Comparison of ENCODE assay signal across 8 mouse cellular contexts in genomic region chr9:78395630-78396351, GRCm38 (mm10). TPM values are rescaled to one million over a fixed set of nuclear protein-coding genes. Genes with fewer than 3 reads are reported as not detected.
A peak's percentile ranks its signal among the peaks of the same experiment; 100 is the strongest.
DNase-seq lines count a peak whose midpoint lies in the region; ATAC-seq and TF ChIP-seq lines count a peak whose summit lies in the region.

Gene Ddx43 (plus strand): TSS chr9:78395777.

- H3K4me3 ChIP-seq in ES-E14 (ENCODE audit: insufficient read depth in 1 of 2, low read depth in 1 of 2, low read length in 2 of 2, poor library complexity in 1 of 2, severe bottlenecking in 1 of 2): peak within 1 kb of the TSS; percentile 74 to 75
- peak within 1 kb of the TSS; percentile 48 for H3K4me3 ChIP-seq in brown adipose tissue, adult 24 weeks (ENCODE audit: insufficient read depth, low read depth, low read length)
- peak within 1 kb of the TSS; percentile 41 for H3K4me3 ChIP-seq in intestine, embryonic 15.5 days (replicated peaks)
- peak within 1 kb of the TSS; percentile 41 for H3K4me3 ChIP-seq in limb, embryonic 14.5 days (replicated peaks; ENCODE audit: low read length)
- H3K4me3 ChIP-seq in midbrain, embryonic 14.5 days (replicated peaks; ENCODE audit: low read depth, low read length): peak within 1 kb of the TSS; percentile 47

- H3K4me2 ChIP-seq in intestine, embryonic 15.5 days (replicated peaks): peak within 1 kb of the TSS; percentile 80
- H3K4me2 ChIP-seq in limb, embryonic 14.5 days (replicated peaks; ENCODE audit: low read depth, low read length, severe bottlenecking): peak within 1 kb of the TSS; percentile 57
- peak within 1 kb of the TSS; percentile 62 for H3K4me2 ChIP-seq in midbrain, embryonic 14.5 days (ENCODE audit: low read length)

- H3K4me1 ChIP-seq in ES-E14 (ENCODE audit: control insufficient read depth in 2 of 2, insufficient read depth in 2 of 2, low read length in 2 of 2, poor library complexity in 1 of 2): peaks cover 0 to 1% of the 10 kb centered on the region in 2 experiments; a peak in 1 of 4 replicates
- no peaks in the 10 kb centered on the region for H3K4me1 ChIP-seq in brown adipose tissue, adult 24 weeks (ENCODE audit: control insufficient read depth, insufficient read depth, insufficient read length, low read length)
- H3K4me1 ChIP-seq in intestine, embryonic 15.5 days (replicated peaks): peaks cover 7% of the 10 kb centered on the region
- no peaks in the 10 kb centered on the region for H3K4me1 ChIP-seq in limb, embryonic 14.5 days (ENCODE audit: control insufficient read depth, insufficient read depth, low read length)
- H3K4me1 ChIP-seq in midbrain, embryonic 14.5 days (ENCODE audit: control insufficient read depth, insufficient read depth, low read length): peaks cover 4% of the 10 kb centered on the region; the same call in 1 of the 2 replicates

- H3K27me3 ChIP-seq in intestine, embryonic 15.5 days (replicated peaks): peaks cover 40% of the 10 kb centered on the region
- H3K27me3 ChIP-seq in limb, embryonic 14.5 days (ENCODE audit: control insufficient read depth, insufficient read depth, low read length): peaks cover 50% of the 10 kb centered on the region
- peaks cover 46% of the 10 kb centered on the region for H3K27me3 ChIP-seq in midbrain, embryonic 14.5 days (ENCODE audit: control insufficient read depth, insufficient read depth, low read length)

- peak; percentile 90 for ATAC-seq in granulocyte monocyte progenitor cell, adult 5-6 weeks (replicated peaks; ENCODE audit: poor library complexity, severe bottlenecking)
- peak; percentile 94 for ATAC-seq in intestine, embryonic 15.5 days
- peak; percentile 86 for ATAC-seq in limb, embryonic 14.5 days (ENCODE audit: low FRiP score, low read depth)
- peak; percentile 96 for ATAC-seq in midbrain, embryonic 14.5 days (ENCODE audit: low FRiP score, low TSS enrichment)

- in situ Hi-C loops in ES-E14 (cut with MboI; ENCODE audit: low sequenced_read_pairs in 2 of 2, unreplicated experiment in 2 of 2): no loop called here

- 2% methylated on average over 93 of the region's 93 CpGs for WGBS in intestine, embryonic 15.5 days
- 3% methylated on average over 87 of the region's 93 CpGs for WGBS in limb, embryonic 14.5 days
- 5% methylated on average over 90 of the region's 93 CpGs for WGBS in midbrain, embryonic 14.5 days

- H3K36me3 ChIP-seq in ES-E14 (ENCODE audit: control insufficient read depth, insufficient read depth, low read length, poor library complexity, severe bottlenecking): 0 out of 2 replicates have a peak, but pooled peaks cover 1% of the 10 kb centered on the region
- H3K36me3 ChIP-seq in intestine, embryonic 15.5 days: no peaks in the 10 kb centered on the region
- H3K36me3 ChIP-seq in limb, embryonic 14.5 days (ENCODE audit: control insufficient read depth, insufficient read depth, low read length): no peaks in the 10 kb centered on the region
- H3K36me3 ChIP-seq in midbrain, embryonic 14.5 days (ENCODE audit: control insufficient read depth, insufficient read depth, low read length): no peaks in the 10 kb centered on the region

- peak within 1 kb of the TSS; percentile 78 for H3K9ac ChIP-seq in ES-E14 (ENCODE audit: insufficient read depth, low read depth, low read length, poor library complexity, severe bottlenecking)
- peak within 1 kb of the TSS; percentile 41 for H3K9ac ChIP-seq in intestine, embryonic 15.5 days
- H3K9ac ChIP-seq in limb, embryonic 14.5 days (ENCODE audit: low read depth, low read length, severe bottlenecking): peak within 1 kb of the TSS; percentile 43
- H3K9ac ChIP-seq in midbrain, embryonic 14.5 days (replicated peaks; ENCODE audit: low read length): peak within 1 kb of the TSS; percentile 42; the same call in 1 of the 2 replicates

- H3K9me3 ChIP-seq in ES-E14 (ENCODE audit: control insufficient read depth, insufficient read depth, low read depth, low read length): no peaks in the 10 kb centered on the region
- H3K9me3 ChIP-seq in intestine, embryonic 15.5 days: no peaks in the 10 kb centered on the region
- H3K9me3 ChIP-seq in limb, embryonic 14.5 days (ENCODE audit: control insufficient read depth, low read length): no peaks in the 10 kb centered on the region
- H3K9me3 ChIP-seq in midbrain, embryonic 14.5 days (ENCODE audit: control insufficient read depth, low read length): no peaks in the 10 kb centered on the region

- no peak for TF ChIP-seq POLR2A in limb, embryonic 14.5 days (IDR thresholded peaks at IDR 0.05; ENCODE audit: borderline replicate concordance, extremely low read depth, insufficient read depth, insufficient read length)

- no peak within 1 kb of the TSS for H3K27ac ChIP-seq in ES-E14 (ENCODE audit: insufficient read depth, low read depth, low read length, poor library complexity, severe bottlenecking)
- no peak within 1 kb of the TSS for H3K27ac ChIP-seq in brown adipose tissue, adult 24 weeks (replicated peaks; ENCODE audit: low read depth, low read length)
- no peak within 1 kb of the TSS for H3K27ac ChIP-seq in intestine, embryonic 15.5 days
- H3K27ac ChIP-seq in limb, embryonic 14.5 days (replicated peaks; ENCODE audit: low read depth, low read length): no peak within 1 kb of the TSS
- H3K27ac ChIP-seq in midbrain, embryonic 14.5 days (replicated peaks; ENCODE audit: low read depth, low read length): no peak within 1 kb of the TSS

- DNase-seq in ES-E14 (ENCODE audit: low read depth, low spot score): peak; percentile 73
- DNase-seq in limb, embryonic 14.5 days (ENCODE audit: low spot score): peak; percentile 61
- peak; percentile 91 for DNase-seq in midbrain, embryonic 14.5 days
- peak; percentile 4 to 9 for DNase-seq in spleen, postnatal 14 days (ENCODE audit: low spot score in 2 of 2)
- DNase-seq in cerebellum, adult 8-10 months: no peak

TF ChIP-seq in ES-E14, 5 proteins besides CTCF, POLR2A, EP300 and RAD21:
- no peak for TF ChIP-seq ZNF384 (IDR thresholded peaks at IDR 0.05; ENCODE audit: low read depth, low read length)
- no peak for TF ChIP-seq ZC3H11A (IDR thresholded peaks at IDR 0.05; ENCODE audit: borderline replicate concordance, low read depth, low read length)
- TF ChIP-seq CHD2 (IDR thresholded peaks at IDR 0.05; ENCODE audit: low read depth, low read length): 0 out of 2 replicates have a peak, but pooled peaks have one; percentile 41
- no peak for TF ChIP-seq MAFK (IDR thresholded peaks at IDR 0.05; ENCODE audit: insufficient read depth, low read depth, low read length)

RNA-seq across cellular contexts. Expression of gene Ddx43, which starts in this region (rescaled TPM):
- 4.3 and 5.0 TPM in 2 replicates for total RNA-seq in ES-E14 (2012; rRNA removed)
- polyA plus RNA-seq in brown adipose tissue, adult 24 weeks (2012; ENCODE audit: insufficient read depth, insufficient read length, missing spikeins): not detected in 2 replicates
- 0.28 TPM in 1 of 2 replicates, not detected in the other for total RNA-seq in granulocyte monocyte progenitor cell, adult 5-6 weeks (2014; fragmentation: Nextera tagmentation)
- total RNA-seq in granulocyte monocyte progenitor cell, adult 5-6 weeks (2017): 0.04 TPM in 1 of 2 replicates, not detected in the other
- 0.27 and 0.36 TPM in 2 replicates for polyA plus RNA-seq in intestine, embryonic 15.5 days (2015; fragmentation: Nextera tagmentation; extraction: Ambion mirVana)
- polyA plus RNA-seq in limb, embryonic 14.5 days (2012; rRNA removed): 0.72 and 1.0 TPM in 2 replicates
- polyA plus RNA-seq in limb, embryonic 14.5 days (2014; fragmentation: Nextera tagmentation; extraction: Ambion mirVana): 0.26 and 0.43 TPM in 2 replicates
- 0.35 and 0.53 TPM in 2 replicates for polyA plus RNA-seq in midbrain, embryonic 14.5 days (2014; fragmentation: Nextera tagmentation; extraction: Ambion mirVana)

Comparison
In these comparisons a context has a peak if more than half of its experiments do, and no peak if none do; other contexts are left out.
1. Peak in ATAC-seq in granulocyte monocyte progenitor cell, adult 5-6 weeks; RNA of the gene not detected or under 1 TPM.
2. Peak in ATAC-seq, H3K4me3 ChIP-seq, H3K9ac ChIP-seq and H3K4me2 ChIP-seq in intestine, embryonic 15.5 days; RNA of the gene not detected or under 1 TPM.
3. Peak in DNase-seq, ATAC-seq, H3K4me3 ChIP-seq, H3K9ac ChIP-seq and H3K4me2 ChIP-seq in midbrain, embryonic 14.5 days; RNA of the gene not detected or under 1 TPM.